Mouse (Mus musculus) midbrain, embryonic 10.5 days (tissue): ENCODE measurements around the gene Traf3ip3. TPM values are rescaled to one million over a fixed set of nuclear protein-coding genes. Genes with fewer than 3 reads are reported as not detected.
A peak's percentile ranks its signal among the peaks of the same experiment; 100 is the strongest.

ENCODE experiments used
- DNase-seq: peaks from one replicate; pipeline ENCODE4 v3.0.0-alpha.2; 2017; ENCODE audit warnings: low spot score
- H3K27ac ChIP-seq: fragments of 300-500 bp; sonication (generic); replicated peaks from 2 replicates; pipeline ENCODE4 v1.5.1; 2016; ENCODE audit warnings: mild to moderate bottlenecking
- H3K27me3 ChIP-seq: fragments of 300-500 bp; sonication (generic); 2 replicates; pipeline ENCODE4 v1.6.1; 2016; ENCODE audit warnings: low read depth, mild to moderate bottlenecking; ENCODE audit not compliant: poor library complexity, severe bottlenecking
- H3K36me3 ChIP-seq: fragments of 300-500 bp; sonication (generic); 2 replicates; pipeline ENCODE4 v1.6.1; 2016; ENCODE audit warnings: mild to moderate bottlenecking, moderate library complexity
- H3K4me1 ChIP-seq: fragments of 300-500 bp; sonication (generic); 2 replicates; pipeline ENCODE4 v1.6.1; 2016
- H3K4me3 ChIP-seq: fragments of 300-500 bp; sonication (generic); 2 replicates; pipeline ENCODE4 v1.5.1; 2016; ENCODE audit warnings: mild to moderate bottlenecking, moderate library complexity
- H3K9me3 ChIP-seq: fragments of 300-500 bp; sonication (generic); replicated peaks from 2 replicates; pipeline ENCODE4 v1.6.1; 2016; ENCODE audit warnings: mild to moderate bottlenecking
- WGBS: fragments of 180-500 bp; shearing (Covaris S2); methylation state at CpG from one replicate; pipeline ENCODE4 v1.1.7; 2016; 5-methylcytosine and 5-hydroxymethylcytosine counted together
- polyA plus RNA-seq: library from polyadenylated mRNA; unstranded; fragments of >200 nt; fragmentation: Nextera tagmentation; extraction: Ambion mirVana; gene quantifications from 2 replicates; pipeline ENCODE4 v1.2.1, GENCODE M21; 2016

Traf3ip3 gene
- polyA plus RNA-seq, 1 experiment from 2014 or later, result 1.9 TPM

GRCm38 (mm10) chr1:193149231-193149630, 52.3 kb downstream of the Traf3ip3 start:
- peaks cover 21% of the 10 kb centered on the region for H3K4me1 ChIP-seq
- WGBS, result 73% methylated on average over 3 of the region's 3 CpGs
- H3K27me3 ChIP-seq, result peaks cover 57% of the 10 kb centered on the region
- no peak for DNase-seq
- no peak overlapping the region for H3K27ac ChIP-seq
- H3K36me3 ChIP-seq, result no peaks in the 10 kb centered on the region
- no peaks in the 10 kb centered on the region for H3K9me3 ChIP-seq
- H3K4me3 ChIP-seq, result no peak overlapping the region

- 87% methylated on average over 1 of the region's 1 CpGs for WGBS
These were observed 55.1 kb downstream of the Traf3ip3 start for GRCm38 (mm10) chr1:193146416-193146815.

GRCm38 (mm10) chr1:193145101-193145500, 56.4 kb downstream of the Traf3ip3 start:
- Histone ChIP-seq H3K27ac (no peak overlapping the region), H3K36me3 (no peaks in the 10 kb centered on the region), H3K4me1 (peaks cover 4% of the 10 kb centered on the region; the same call in 1 of the 2 replicates), H3K9me3 (no peaks in the 10 kb centered on the region), H3K27me3 (peaks cover 16% of the 10 kb centered on the region), H3K4me3 (no peak overlapping the region)
- WGBS, result 87% methylated on average over 4 of the region's 4 CpGs
- no peak for DNase-seq

More at GRCm38 (mm10) chr1:193146416-193146815, 55.1 kb downstream of the Traf3ip3 start:
- Histone ChIP-seq H3K27me3 (peaks cover 29% of the 10 kb centered on the region), H3K36me3 (no peaks in the 10 kb centered on the region), H3K27ac (no peak overlapping the region), H3K4me1 (peaks cover 8% of the 10 kb centered on the region), H3K4me3 (no peak overlapping the region), H3K9me3 (no peaks in the 10 kb centered on the region)
- DNase-seq, result no peak

GRCm38 (mm10) chr1:193144516-193144915, 57.0 kb downstream of the Traf3ip3 start:
- DNase-seq, result no peak
- Histone ChIP-seq H3K4me1 (peaks cover 4% of the 10 kb centered on the region; the same call in 1 of the 2 replicates), H3K27me3 (peaks cover 12% of the 10 kb centered on the region), H3K36me3 (no peaks in the 10 kb centered on the region), H3K4me3 (no peak overlapping the region), H3K9me3 (no peaks in the 10 kb centered on the region), H3K27ac (no peak overlapping the region)
- WGBS, result 93% methylated on average over 6 of the region's 6 CpGs

- no peak overlapping the region for H3K4me3 ChIP-seq
- no peaks in the 10 kb centered on the region for H3K9me3 ChIP-seq
- H3K4me1 ChIP-seq, result no peaks in the 10 kb centered on the region
- DNase-seq, result no peak
- no peaks in the 10 kb centered on the region for H3K36me3 ChIP-seq
- no peak overlapping the region for H3K27ac ChIP-seq
- no peaks in the 10 kb centered on the region for H3K27me3 ChIP-seq
- WGBS, result 89% methylated on average over 8 of the region's 8 CpGs
These were observed 58.9 kb downstream of the Traf3ip3 start for GRCm38 (mm10) chr1:193142517-193143062.

GRCm38 (mm10) chr1:193141118-193141517, 60.4 kb downstream of the Traf3ip3 start:
- 84% methylated on average over 7 of the region's 7 CpGs for WGBS
- H3K27ac ChIP-seq, result no peak overlapping the region

GRCm38 (mm10) chr1:193138669-193139068, 62.8 kb downstream of the Traf3ip3 start:
- H3K27ac ChIP-seq, result no peak overlapping the region
- H3K4me3 ChIP-seq, result no peak overlapping the region
- WGBS, result 61% methylated on average over 3 of the region's 3 CpGs
- no peaks in the 10 kb centered on the region for H3K27me3 ChIP-seq
- no peaks in the 10 kb centered on the region for H3K4me1 ChIP-seq
- no peaks in the 10 kb centered on the region for H3K36me3 ChIP-seq
- no peak for DNase-seq
- no peaks in the 10 kb centered on the region for H3K9me3 ChIP-seq

More at GRCm38 (mm10) chr1:193141118-193141517, 60.4 kb downstream of the Traf3ip3 start:
- no peak for DNase-seq
- H3K27me3 ChIP-seq, result no peaks in the 10 kb centered on the region
- no peaks in the 10 kb centered on the region for H3K4me1 ChIP-seq
- H3K36me3 ChIP-seq, result no peaks in the 10 kb centered on the region
- no peaks in the 10 kb centered on the region for H3K9me3 ChIP-seq
- H3K4me3 ChIP-seq, result no peak overlapping the region

GRCm38 (mm10) chr1:193138087-193138486, 63.4 kb downstream of the Traf3ip3 start:
- no peaks in the 10 kb centered on the region for H3K27me3 ChIP-seq
- 65% methylated on average over 7 of the region's 7 CpGs for WGBS
- H3K9me3 ChIP-seq, result no peaks in the 10 kb centered on the region
- no peaks in the 10 kb centered on the region for H3K4me1 ChIP-seq
- no peaks in the 10 kb centered on the region for H3K36me3 ChIP-seq
- H3K4me3 ChIP-seq, result no peak overlapping the region
- no peak overlapping the region for H3K27ac ChIP-seq
- no peak for DNase-seq

- H3K4me1 ChIP-seq, result peaks cover 12% of the 10 kb centered on the region
- DNase-seq, result no peak
- no peak overlapping the region for H3K27ac ChIP-seq
- H3K9me3 ChIP-seq, result no peaks in the 10 kb centered on the region
- no peaks in the 10 kb centered on the region for H3K27me3 ChIP-seq
- H3K36me3 ChIP-seq, result no peaks in the 10 kb centered on the region
- 85% methylated on average over 1 of the region's 1 CpGs for whole genome bisulfite sequencing
- H3K4me3 ChIP-seq, result no peak overlapping the region
These were observed 67.8 kb downstream of the Traf3ip3 start for GRCm38 (mm10) chr1:193133726-193134125.

GRCm38 (mm10) chr1:193132385-193132784, 69.1 kb downstream of the Traf3ip3 start:
- no peak for DNase-seq
- Histone ChIP-seq H3K27me3 (no peaks in the 10 kb centered on the region), H3K36me3 (peaks cover 10% of the 10 kb centered on the region), H3K9me3 (no peaks in the 10 kb centered on the region), H3K4me3 (no peak overlapping the region), H3K4me1 (peaks cover 12% of the 10 kb centered on the region), H3K27ac (no peak overlapping the region)

- 89% methylated on average over 6 of the region's 6 CpGs for WGBS
- no peaks in the 10 kb centered on the region for H3K9me3 ChIP-seq
- no peak overlapping the region for H3K4me3 ChIP-seq
- H3K4me1 ChIP-seq, result peaks cover 12% of the 10 kb centered on the region
- DNase-seq, result no peak
- H3K36me3 ChIP-seq, result peaks cover 19% of the 10 kb centered on the region
- no peak overlapping the region for H3K27ac ChIP-seq
- H3K27me3 ChIP-seq, result no peaks in the 10 kb centered on the region
These were observed 70.1 kb downstream of the Traf3ip3 start for GRCm38 (mm10) chr1:193131311-193131948.

GRCm38 (mm10) chr1:193130839-193131238, 70.7 kb downstream of the Traf3ip3 start:
- no peak for DNase-seq
- WGBS, result 81% methylated on average over 8 of the region's 8 CpGs
- peak overlapping the region; percentile 88 for H3K27ac ChIP-seq
- H3K9me3 ChIP-seq, result no peaks in the 10 kb centered on the region
- peaks cover 12% of the 10 kb centered on the region for H3K4me1 ChIP-seq
- H3K27me3 ChIP-seq, result no peaks in the 10 kb centered on the region
- peak overlapping the region; percentile 98 for H3K4me3 ChIP-seq
- H3K36me3 ChIP-seq, result peaks cover 25% of the 10 kb centered on the region

- Histone ChIP-seq H3K27me3 (no peaks in the 10 kb centered on the region), H3K4me3 (peak overlapping the region; percentile 98), H3K27ac (peak overlapping the region; percentile 88), H3K4me1 (peaks cover 12% of the 10 kb centered on the region), H3K36me3 (peaks cover 29% of the 10 kb centered on the region), H3K9me3 (no peaks in the 10 kb centered on the region)
- WGBS, result 31% methylated on average over 11 of the region's 11 CpGs
- DNase-seq, result no peak
These were observed 71.1 kb downstream of the Traf3ip3 start for GRCm38 (mm10) chr1:193130456-193130825.
